Mouse (Mus musculus) forebrain, embryonic 15.5 days (tissue): ENCODE data around the gene Rbks. TPM values are rescaled to one million over a fixed set of nuclear protein-coding genes. Genes with fewer than 3 reads are reported as not detected.
A peak's percentile ranks its signal among the peaks of the same experiment; 100 is the strongest.
"Not testable (repeated sequence)": the region's sequence is repeated elsewhere in the genome, so short reads cannot be mapped to it uniquely, and the experiment has no call there.

ENCODE experiments used
- ATAC-seq: fragments of 200-750 bp; cut with Nextera tagmentation; replicated peaks from 2 replicates; pipeline ENCODE4 v1.8.0; 2017; ENCODE audit warnings: mild to moderate bottlenecking, moderate TSS enrichment, moderate library complexity
- H3K27ac ChIP-seq: fragments of 300-500 bp; sonication (generic); replicated peaks from 2 replicates; pipeline ENCODE4 v1.5.1; 2015; ENCODE audit warnings: mild to moderate bottlenecking, inconsistent platforms
- H3K27me3 ChIP-seq: fragments of 300-500 bp; sonication (generic); 2 replicates; pipeline ENCODE4 v1.6.1; 2015; ENCODE audit warnings: inconsistent platforms
- H3K36me3 ChIP-seq: fragments of 300-500 bp; sonication (generic); 2 replicates; pipeline ENCODE4 v1.6.1; 2015; ENCODE audit warnings: mild to moderate bottlenecking, inconsistent platforms
- H3K4me1 ChIP-seq: fragments of 300-500 bp; sonication (generic); 2 replicates; pipeline ENCODE4 v1.6.1; 2015; ENCODE audit warnings: inconsistent platforms
- H3K4me2 ChIP-seq: fragments of 300-500 bp; sonication (generic); replicated peaks from 2 replicates; pipeline ENCODE4 v1.6.1; 2015; ENCODE audit warnings: mild to moderate bottlenecking, inconsistent platforms
- H3K4me3 ChIP-seq: fragments of 300-500 bp; sonication (generic); 2 replicates; pipeline ENCODE4 v1.5.1; 2015; ENCODE audit warnings: mild to moderate bottlenecking, inconsistent platforms
- H3K9ac ChIP-seq: fragments of 300-500 bp; sonication (generic); replicated peaks from 2 replicates; pipeline ENCODE4 v1.6.1; 2015; ENCODE audit warnings: mild to moderate bottlenecking, inconsistent platforms
- H3K9me3 ChIP-seq: fragments of 300-500 bp; sonication (generic); 2 replicates; pipeline ENCODE4 v1.6.1; 2016; ENCODE audit warnings: inconsistent platforms
- WGBS: fragments of 180-500 bp; shearing (Covaris S2); methylation state at CpG from one replicate; pipeline ENCODE4 v1.1.7; 2015; ENCODE audit warnings: mixed read lengths; 5-methylcytosine and 5-hydroxymethylcytosine counted together
- polyA plus RNA-seq: library from polyadenylated mRNA; unstranded; fragments of >200 nt; fragmentation: Nextera tagmentation; extraction: Ambion mirVana; gene quantifications from 2 replicates; pipeline ENCODE4 v1.2.1, GENCODE M21; 2015

Rbks gene
- polyA plus RNA-seq, 1 experiment from 2014 or later: 2.4 TPM

DNA sequence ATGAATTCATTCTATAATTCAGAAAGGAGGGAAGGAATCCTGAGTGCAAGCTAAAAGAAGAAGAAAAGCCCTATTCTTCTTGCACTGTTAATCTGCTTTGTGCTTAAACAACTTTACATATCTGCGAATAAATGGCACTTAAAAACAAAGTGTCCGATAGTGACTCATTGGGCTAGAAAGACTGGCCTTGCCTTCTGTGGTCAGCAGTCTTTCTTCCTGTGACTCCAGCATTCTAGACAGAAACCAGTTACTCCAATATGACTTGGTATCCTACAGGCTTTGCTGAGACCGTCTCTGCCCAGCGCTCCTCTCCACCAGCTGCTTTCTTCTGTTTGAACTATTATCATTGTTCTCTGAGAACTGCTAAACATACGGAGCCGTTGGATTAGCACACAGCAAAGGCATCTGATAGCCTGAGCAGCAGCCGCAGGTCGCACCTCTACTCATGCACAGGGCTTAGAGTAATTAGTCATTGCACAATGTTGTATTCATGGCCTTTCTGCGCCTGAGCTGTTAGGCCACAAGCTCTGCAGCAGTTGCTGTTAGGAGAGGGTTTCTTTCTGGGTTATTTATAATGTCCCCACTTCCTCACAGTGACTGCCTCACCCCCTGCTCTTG, 60.7 kb downstream of the Rbks start:
- no peak overlapping the region for H3K9ac ChIP-seq
- H3K27me3 ChIP-seq: no peaks in the 10 kb centered on the region
- no peak overlapping the region for H3K4me3 ChIP-seq
- H3K36me3 ChIP-seq: no peaks in the 10 kb centered on the region
- H3K9me3 ChIP-seq: no peaks in the 10 kb centered on the region
- H3K4me1 ChIP-seq: no peaks in the 10 kb centered on the region
- H3K27ac ChIP-seq: no peak overlapping the region
- no peak overlapping the region for H3K4me2 ChIP-seq
- 26% methylated on average over 9 of the region's 9 CpGs for WGBS
- no peak for ATAC-seq

DNA sequence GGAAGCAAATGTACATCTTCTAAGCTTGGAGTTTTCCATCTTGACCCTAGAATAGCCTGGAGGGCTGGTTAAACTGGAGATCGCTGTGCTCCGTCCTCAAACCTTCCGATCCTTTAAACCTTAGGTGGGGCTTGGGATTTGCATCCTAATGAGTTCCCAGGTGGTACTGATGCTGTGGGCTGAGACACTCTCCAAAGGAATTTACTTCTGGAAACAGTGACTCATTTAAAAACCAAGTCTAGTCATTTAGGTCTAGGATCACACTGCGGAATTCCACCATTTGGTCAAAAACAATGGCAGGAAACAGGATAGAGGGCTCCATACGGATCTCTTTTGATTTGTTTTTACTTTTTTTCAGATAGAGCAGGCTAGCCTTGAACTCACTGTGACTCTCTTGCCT, 62.7 kb downstream of the Rbks start:
- no peaks in the 10 kb centered on the region for H3K9me3 ChIP-seq
- no peak for ATAC-seq
- H3K4me3 ChIP-seq: no peak overlapping the region
- no peaks in the 10 kb centered on the region for H3K27me3 ChIP-seq
- no peaks in the 10 kb centered on the region for H3K36me3 ChIP-seq
- WGBS: 44% methylated on average over 5 of the region's 5 CpGs
- no peak overlapping the region for H3K4me2 ChIP-seq
- no peak overlapping the region for H3K9ac ChIP-seq
- H3K27ac ChIP-seq: no peak overlapping the region
- H3K4me1 ChIP-seq: no peaks in the 10 kb centered on the region

DNA sequence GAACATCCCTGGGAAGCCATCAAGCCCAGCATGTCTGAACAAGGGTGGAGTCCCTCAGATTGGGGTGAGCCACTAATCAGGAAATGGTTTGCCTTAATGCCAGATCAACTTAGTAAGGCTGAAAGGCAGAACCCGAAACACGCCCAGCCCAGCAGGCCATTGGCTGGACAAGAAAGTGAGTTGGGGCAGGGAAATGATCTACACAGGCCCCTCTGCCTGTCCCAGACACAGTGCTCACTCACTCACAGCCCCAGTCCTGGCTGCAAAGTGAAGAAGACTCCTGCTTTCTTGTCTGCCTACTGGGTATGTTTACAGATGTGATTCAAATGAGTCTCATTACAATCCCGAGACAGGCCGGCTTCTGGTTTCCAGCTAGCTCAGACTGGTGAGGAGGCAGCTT, 63.3 kb downstream of the Rbks start:
- 53% methylated on average over 4 of the region's 4 CpGs for WGBS
- H3K36me3 ChIP-seq: no peaks in the 10 kb centered on the region
- H3K27me3 ChIP-seq: no peaks in the 10 kb centered on the region
- H3K4me1 ChIP-seq: no peaks in the 10 kb centered on the region
- no peak overlapping the region for H3K4me2 ChIP-seq
- no peak overlapping the region for H3K27ac ChIP-seq
- no peak overlapping the region for H3K9ac ChIP-seq
- no peaks in the 10 kb centered on the region for H3K9me3 ChIP-seq
- no peak for ATAC-seq
- H3K4me3 ChIP-seq: no peak overlapping the region

DNA sequence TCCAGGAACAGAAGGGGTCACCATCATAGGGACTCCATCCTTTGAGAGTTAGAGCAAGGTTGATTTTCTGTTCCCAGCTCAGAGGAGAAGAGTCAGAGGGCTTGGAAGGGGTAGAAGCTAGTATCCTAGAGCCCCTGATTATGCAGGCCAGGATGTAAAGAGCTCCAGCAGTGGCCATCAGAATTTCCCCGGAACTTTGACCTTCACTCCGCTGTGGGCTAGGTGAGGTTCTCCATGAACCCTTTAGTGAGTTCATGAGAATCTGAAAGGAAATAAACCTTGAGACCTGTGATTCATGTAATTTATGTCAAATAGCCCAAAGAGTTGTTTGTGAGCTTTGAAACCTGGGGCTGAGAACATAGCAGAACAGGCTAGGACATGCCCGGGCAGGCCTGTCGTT, 66.3 kb downstream of the Rbks start:
- 95% methylated on average over 4 of the region's 4 CpGs for WGBS
- H3K27ac ChIP-seq, H3K4me2 ChIP-seq, ATAC-seq, H3K9ac ChIP-seq, H3K4me1 ChIP-seq, H3K4me3 ChIP-seq, H3K9me3 ChIP-seq, H3K36me3 ChIP-seq, H3K27me3 ChIP-seq: not testable (repeated sequence)

DNA sequence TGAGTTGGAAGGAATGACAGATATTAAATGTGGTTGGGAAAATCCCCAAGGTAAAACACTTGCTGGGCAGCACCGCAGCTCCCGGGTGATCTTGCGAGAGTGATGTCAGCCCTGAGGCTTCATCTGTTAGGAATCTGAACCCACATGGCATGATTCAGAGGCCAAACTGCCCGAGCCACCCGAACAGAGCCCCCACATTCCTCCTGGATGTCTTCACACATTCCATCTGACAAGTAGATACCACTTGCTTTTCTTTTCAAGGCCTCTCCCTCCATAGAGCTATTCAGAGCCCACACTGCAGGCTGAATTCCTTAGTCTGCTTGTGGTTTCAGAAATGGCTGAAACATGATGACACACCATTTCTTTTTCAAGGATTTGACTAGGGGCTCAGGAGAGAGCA, 67.4 kb downstream of the Rbks start:
- WGBS: 50% methylated on average over 5 of the region's 5 CpGs
- H3K4me1 ChIP-seq: no peaks in the 10 kb centered on the region
- H3K4me2 ChIP-seq: no peak overlapping the region
- ATAC-seq: no peak
- no peaks in the 10 kb centered on the region for H3K9me3 ChIP-seq
- H3K4me3 ChIP-seq: no peak overlapping the region
- H3K9ac ChIP-seq: no peak overlapping the region
- no peaks in the 10 kb centered on the region for H3K36me3 ChIP-seq
- no peak overlapping the region for H3K27ac ChIP-seq
- H3K27me3 ChIP-seq: no peaks in the 10 kb centered on the region

DNA sequence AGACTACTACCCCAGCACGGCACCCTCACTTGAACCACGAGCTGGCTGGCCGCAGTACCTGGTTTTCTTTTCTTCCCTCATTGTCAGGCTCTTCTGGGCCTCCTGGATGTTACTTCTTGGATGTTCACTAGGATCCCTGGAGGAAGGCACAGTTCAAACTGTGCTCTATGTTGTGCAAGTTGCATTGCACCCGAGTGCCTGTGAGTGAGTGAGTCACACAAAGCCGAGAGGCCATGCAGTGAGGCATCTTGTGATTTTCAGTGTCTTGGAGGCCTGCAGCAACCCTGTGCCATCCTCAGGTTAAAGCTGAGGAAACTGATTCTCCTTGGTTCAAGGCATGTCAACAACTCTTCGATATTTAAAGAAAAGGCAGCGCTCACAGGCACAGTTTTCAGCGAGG, 68.9 kb downstream of the Rbks start:
- no peak for ATAC-seq

DNA sequence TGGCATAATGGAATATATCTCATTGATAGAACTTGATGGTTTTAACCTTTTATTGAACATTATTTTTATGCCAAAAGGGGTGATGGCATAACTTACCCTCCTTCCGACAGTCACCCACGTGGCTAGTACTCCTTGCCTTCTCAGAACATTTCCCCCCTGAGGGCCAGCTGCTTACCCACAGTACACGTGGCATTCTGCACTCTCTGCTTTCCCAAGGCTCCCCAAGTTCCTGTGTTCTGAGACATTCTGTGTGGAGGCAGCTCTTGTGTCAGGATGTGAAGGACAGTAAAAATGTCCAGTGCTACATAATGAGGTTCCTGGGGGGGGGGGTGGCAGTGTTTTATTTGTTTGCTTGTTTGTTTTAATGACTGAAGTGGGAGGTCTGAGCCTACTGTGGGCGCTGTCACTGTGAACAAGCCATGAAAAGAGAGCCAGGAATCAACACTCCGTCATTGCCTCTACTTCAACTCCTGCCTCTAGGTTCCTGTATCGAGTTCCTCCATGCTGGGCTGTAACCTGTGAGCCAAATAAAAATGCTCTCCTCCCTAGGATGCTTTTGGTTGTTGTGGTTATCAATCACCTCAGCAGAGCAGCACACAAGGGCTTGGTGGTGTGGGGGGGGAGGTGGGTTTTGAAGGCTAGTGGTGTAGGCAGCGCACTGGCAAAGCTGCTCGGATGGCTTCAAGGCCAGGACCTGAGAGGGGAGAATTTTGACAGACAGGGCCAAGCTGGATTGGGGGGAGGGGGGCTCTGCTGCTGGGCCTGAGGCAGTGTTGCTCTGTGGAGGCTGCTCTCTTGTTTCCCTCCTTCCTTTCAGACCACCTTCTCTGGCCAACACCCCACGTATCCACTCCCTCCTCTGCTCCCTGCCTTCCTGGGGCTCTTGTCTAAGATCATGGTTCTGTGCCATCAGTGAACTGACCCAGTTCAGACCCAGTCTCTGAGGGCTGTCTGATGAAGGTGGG, 69.6 kb downstream of the Rbks start:
- Histone ChIP-seq H3K27me3 (no peaks in the 10 kb centered on the region), H3K4me2 (no peak overlapping the region), H3K36me3 (peaks cover 2% of the 10 kb centered on the region; the same call in 1 of the 2 replicates), H3K4me1 (no peaks in the 10 kb centered on the region), H3K9ac (no peak overlapping the region), H3K27ac (no peak overlapping the region), H3K9me3 (no peaks in the 10 kb centered on the region), H3K4me3 (no peak overlapping the region)
- no peak for ATAC-seq
- WGBS: 72% methylated on average over 9 of the region's 9 CpGs

More for the DNA sequence above, 68.9 kb downstream of the Rbks start:
- H3K4me3 ChIP-seq: no peak overlapping the region
- H3K4me2 ChIP-seq: no peak overlapping the region
- H3K36me3 ChIP-seq: no peaks in the 10 kb centered on the region
- H3K27ac ChIP-seq: no peak overlapping the region
- no peaks in the 10 kb centered on the region for H3K27me3 ChIP-seq
- H3K9me3 ChIP-seq: no peaks in the 10 kb centered on the region
- WGBS: 91% methylated on average over 8 of the region's 8 CpGs
- no peak overlapping the region for H3K9ac ChIP-seq
- H3K4me1 ChIP-seq: no peaks in the 10 kb centered on the region

DNA sequence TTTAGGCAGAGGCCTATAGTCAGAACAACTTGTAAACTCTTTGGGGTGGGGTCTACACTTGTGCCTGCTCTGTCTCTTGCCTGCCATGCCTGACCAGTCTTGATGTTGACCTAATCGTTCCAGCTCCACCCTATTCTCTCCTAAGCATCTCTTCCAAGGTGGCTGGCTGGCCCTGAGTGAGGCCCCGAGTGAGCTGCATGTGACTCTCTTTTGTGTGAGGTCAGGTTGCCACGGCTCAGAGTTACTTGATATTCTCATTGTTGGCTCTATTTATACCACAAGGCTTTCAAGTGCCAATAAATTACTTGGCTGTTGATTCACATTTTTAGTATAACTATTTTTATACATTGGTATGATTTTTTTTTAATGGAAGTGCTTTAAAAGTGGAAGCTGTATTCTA, 70.3 kb downstream of the Rbks start:
- Histone ChIP-seq H3K9me3 (no peaks in the 10 kb centered on the region), H3K9ac (no peak overlapping the region), H3K36me3 (peaks cover 8% of the 10 kb centered on the region; the same call in 1 of the 2 replicates), H3K4me2 (no peak overlapping the region), H3K27me3 (no peaks in the 10 kb centered on the region), H3K4me3 (no peak overlapping the region), H3K4me1 (no peaks in the 10 kb centered on the region), H3K27ac (no peak overlapping the region)
- no peak for ATAC-seq
- 45% methylated on average over 3 of the region's 3 CpGs for WGBS

DNA sequence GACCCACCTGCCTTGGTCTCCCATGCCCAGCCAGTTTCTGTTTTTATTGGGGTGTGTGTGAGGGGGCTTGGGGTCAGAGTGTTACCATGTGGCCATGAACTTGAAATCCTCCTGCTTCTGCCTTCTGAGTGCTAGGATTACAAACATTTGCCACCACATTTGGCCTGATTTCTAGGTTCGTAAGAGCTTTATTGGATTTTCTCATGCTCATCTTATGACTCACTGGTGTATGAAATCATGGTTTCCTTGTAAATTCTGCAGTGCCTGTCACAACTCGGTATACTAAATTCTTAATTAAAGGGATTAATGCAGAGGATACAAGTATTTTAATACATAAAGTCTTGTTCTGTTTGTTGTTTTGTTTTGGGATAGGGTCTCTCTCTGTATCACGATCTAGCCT, 77.1 kb downstream of the Rbks start:
- peaks cover 2% of the 10 kb centered on the region; the same call in 1 of the 2 replicates for H3K4me1 ChIP-seq
- no peak overlapping the region for H3K27ac ChIP-seq
- 91% methylated on average over 3 of the region's 3 CpGs for WGBS
- peaks cover 32% of the 10 kb centered on the region for H3K36me3 ChIP-seq
- no peaks in the 10 kb centered on the region for H3K27me3 ChIP-seq
- ATAC-seq: no peak
- no peak overlapping the region for H3K4me3 ChIP-seq
- H3K9ac ChIP-seq: no peak overlapping the region
- no peaks in the 10 kb centered on the region for H3K9me3 ChIP-seq
- no peak overlapping the region for H3K4me2 ChIP-seq

DNA sequence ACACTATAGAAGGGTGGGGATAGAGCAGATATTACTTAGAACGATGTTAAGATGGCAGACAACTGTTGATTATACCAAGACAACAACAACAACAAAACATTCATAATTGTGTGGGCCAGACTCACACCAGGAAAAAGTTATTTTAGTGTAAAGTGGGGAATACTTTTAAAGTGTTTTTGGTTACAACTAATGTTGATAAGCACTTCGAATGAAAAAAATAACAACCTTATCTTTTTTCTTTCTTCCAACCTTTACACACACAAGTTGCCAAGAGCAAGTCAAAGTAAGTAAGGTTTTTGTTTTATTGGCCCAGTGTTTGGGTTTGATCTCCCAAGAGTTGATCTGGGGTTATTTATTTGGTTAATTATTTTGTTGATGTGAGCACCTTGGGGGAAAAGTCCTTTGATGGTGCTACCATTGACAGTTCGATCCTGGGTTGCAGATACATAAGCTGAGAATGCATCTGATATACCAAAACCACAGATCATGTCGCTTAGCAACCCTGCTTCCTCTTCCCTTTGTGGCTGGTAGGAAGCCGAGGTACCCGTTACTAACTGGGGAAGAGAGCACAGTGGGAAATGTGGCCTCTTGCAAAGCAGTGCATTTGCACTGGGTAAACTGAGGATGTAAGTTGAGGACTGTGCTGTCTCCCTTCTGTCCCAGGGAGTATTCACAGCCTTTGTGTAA, 82.9 kb downstream of the Rbks start:
- ATAC-seq: no peak
- H3K9ac ChIP-seq: peak overlapping the region; percentile 84
- H3K27me3 ChIP-seq: no peaks in the 10 kb centered on the region
- peaks cover 18% of the 10 kb centered on the region for H3K36me3 ChIP-seq
- H3K4me1 ChIP-seq: peaks cover 15% of the 10 kb centered on the region
- 52% methylated on average over 6 of the region's 6 CpGs for WGBS
- H3K4me3 ChIP-seq: peak overlapping the region; percentile 96
- peak overlapping the region; percentile 82 for H3K27ac ChIP-seq
- peak overlapping the region; percentile 57 for H3K4me2 ChIP-seq
- no peaks in the 10 kb centered on the region for H3K9me3 ChIP-seq

DNA sequence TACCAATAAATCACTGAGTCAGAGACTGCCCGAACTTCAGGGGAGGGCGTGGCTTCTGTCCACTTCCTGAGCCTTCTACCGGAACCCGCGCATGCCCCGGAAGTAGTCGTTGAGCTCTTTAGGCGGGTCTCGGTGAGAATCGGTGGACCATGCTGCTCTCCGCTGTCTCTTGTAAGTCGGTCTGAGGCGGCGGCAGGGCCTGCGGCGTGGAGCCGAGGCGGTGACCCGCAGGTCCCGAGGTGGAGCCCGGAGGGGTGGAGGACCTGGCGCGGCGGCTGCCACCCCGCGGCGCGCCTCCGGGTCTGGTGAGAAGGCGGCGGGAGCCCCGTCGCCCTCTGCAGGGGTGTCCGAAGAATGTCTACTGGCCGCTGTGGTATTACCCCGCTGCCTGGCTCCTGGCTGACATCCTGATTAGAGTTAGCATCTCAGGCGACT, 83.6 kb downstream of the Rbks start:
- Histone ChIP-seq H3K4me1 (peaks cover 15% of the 10 kb centered on the region), H3K4me2 (peak overlapping the region; percentile 57), H3K27me3 (no peaks in the 10 kb centered on the region), H3K27ac (peak overlapping the region; percentile 82), H3K36me3 (peaks cover 15% of the 10 kb centered on the region), H3K9me3 (no peaks in the 10 kb centered on the region), H3K9ac (peak overlapping the region; percentile 84), H3K4me3 (peak overlapping the region; percentile 96)
- WGBS: 0% methylated on average over 37 of the region's 37 CpGs
- peak; percentile 94 for ATAC-seq

DNA sequence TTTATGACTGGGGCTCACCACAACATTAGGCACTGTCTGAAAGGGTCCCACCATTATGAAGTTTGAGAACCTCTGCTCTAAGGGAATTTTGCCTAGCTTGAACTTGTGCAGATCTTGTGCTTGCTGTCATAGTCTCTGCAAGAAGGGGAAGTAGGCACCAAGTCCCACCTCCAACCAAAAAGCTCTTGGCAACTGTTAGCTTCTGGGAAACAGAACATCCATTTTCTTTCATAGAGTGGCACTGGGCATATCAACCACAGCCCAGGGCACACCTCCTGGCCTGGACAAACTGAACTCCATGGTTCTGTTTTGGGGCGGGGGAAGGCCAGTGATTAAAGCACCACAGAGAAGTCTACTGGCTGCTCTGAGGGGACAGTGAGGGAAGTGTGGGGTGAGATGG, 86.2 kb downstream of the Rbks start:
- Histone ChIP-seq H3K27ac (no peak overlapping the region), H3K4me3 (no peak overlapping the region)
- WGBS: 93% methylated on average over 1 of the region's 1 CpGs

More for the DNA sequence above, 86.2 kb downstream of the Rbks start:
- no peaks in the 10 kb centered on the region for H3K36me3 ChIP-seq
- H3K4me1 ChIP-seq: peaks cover 15% of the 10 kb centered on the region
- H3K9ac ChIP-seq: no peak overlapping the region
- no peaks in the 10 kb centered on the region for H3K27me3 ChIP-seq
- no peak for ATAC-seq
- no peaks in the 10 kb centered on the region for H3K9me3 ChIP-seq
- no peak overlapping the region for H3K4me2 ChIP-seq
